Mouse (Mus musculus): ENCODE measurements around the gene Cyp2w1. TPM values are rescaled to one million over a fixed set of nuclear protein-coding genes. Genes with fewer than 3 reads are reported as not detected.

The Cyp2w1 gene
- polyA plus RNA-seq, 1 experiment, result not detected

- Histone ChIP-seq H3K36me3 (ENCODE audit: control insufficient read depth, insufficient read depth, low read length) (no peaks in the 10 kb centered on the region), H3K27me3 (ENCODE audit: control insufficient read depth, insufficient read depth, low read length) (no peaks in the 10 kb centered on the region), H3K27ac (ENCODE audit: control insufficient read depth, insufficient read depth, low read depth, low read length) (no peak overlapping the region), H3K4me1 (ENCODE audit: control insufficient read depth, insufficient read depth, low read length) (no peaks in the 10 kb centered on the region; the same call in 1 of the 2 replicates), H3K4me3 (ENCODE audit: control insufficient read depth, low read depth, low read length) (no peak overlapping the region)
- TF ChIP-seq CTCF (IDR thresholded peaks at IDR 0.05; ENCODE audit: control insufficient read depth, insufficient read depth, insufficient replicate concordance, low read depth, low read length), result no peak
- TF ChIP-seq POLR2A (IDR thresholded peaks at IDR 0.05; ENCODE audit: control insufficient read depth, low read depth, low read length), result no peak
Measured at GRCm38 (mm10) chr5:139353496-139353895, 1.1 kb downstream of the Cyp2w1 start.

GRCm38 (mm10) chr5:139353946-139354345, 1.5 kb downstream of the Cyp2w1 start:
- Histone ChIP-seq H3K27me3 (ENCODE audit: control insufficient read depth, insufficient read depth, low read length) (no peaks in the 10 kb centered on the region), H3K27ac (ENCODE audit: control insufficient read depth, insufficient read depth, low read depth, low read length) (no peak overlapping the region), H3K4me3 (ENCODE audit: control insufficient read depth, low read depth, low read length) (no peak overlapping the region), H3K36me3 (ENCODE audit: control insufficient read depth, insufficient read depth, low read length) (no peaks in the 10 kb centered on the region), H3K4me1 (ENCODE audit: control insufficient read depth, insufficient read depth, low read length) (no peaks in the 10 kb centered on the region; the same call in 1 of the 2 replicates)
- TF ChIP-seq POLR2A (IDR thresholded peaks at IDR 0.05; ENCODE audit: control insufficient read depth, low read depth, low read length) (no peak), CTCF (IDR thresholded peaks at IDR 0.05; ENCODE audit: control insufficient read depth, insufficient read depth, insufficient replicate concordance, low read depth, low read length) (no peak)

GRCm38 (mm10) chr5:139355235-139355772, 2.9 kb downstream of the Cyp2w1 start:
- Histone ChIP-seq H3K27ac (ENCODE audit: control insufficient read depth, insufficient read depth, low read depth, low read length) (no peak overlapping the region), H3K36me3 (ENCODE audit: control insufficient read depth, insufficient read depth, low read length) (no peaks in the 10 kb centered on the region), H3K4me1 (ENCODE audit: control insufficient read depth, insufficient read depth, low read length) (no peaks in the 10 kb centered on the region; the same call in 1 of the 2 replicates), H3K4me3 (ENCODE audit: control insufficient read depth, low read depth, low read length) (no peak overlapping the region), H3K27me3 (ENCODE audit: control insufficient read depth, insufficient read depth, low read length) (no peaks in the 10 kb centered on the region)
- TF ChIP-seq CTCF (IDR thresholded peaks at IDR 0.05; ENCODE audit: control insufficient read depth, insufficient read depth, insufficient replicate concordance, low read depth, low read length) (peak; percentile 92), POLR2A (IDR thresholded peaks at IDR 0.05; ENCODE audit: control insufficient read depth, low read depth, low read length) (no peak)

GRCm38 (mm10) chr5:139358653-139359052, 6.2 kb downstream of the Cyp2w1 start:
- no peaks in the 10 kb centered on the region for H3K27me3 ChIP-seq (ENCODE audit: control insufficient read depth, insufficient read depth, low read length)
- no peak overlapping the region for H3K27ac ChIP-seq (ENCODE audit: control insufficient read depth, insufficient read depth, low read depth, low read length)
- no peaks in the 10 kb centered on the region for H3K36me3 ChIP-seq (ENCODE audit: control insufficient read depth, insufficient read depth, low read length)
- TF ChIP-seq CTCF (IDR thresholded peaks at IDR 0.05; ENCODE audit: control insufficient read depth, insufficient read depth, insufficient replicate concordance, low read depth, low read length) (peak; percentile 20; the same call in 1 of the 2 replicates), POLR2A (IDR thresholded peaks at IDR 0.05; ENCODE audit: control insufficient read depth, low read depth, low read length) (no peak)
- no peak overlapping the region for H3K4me3 ChIP-seq (ENCODE audit: control insufficient read depth, low read depth, low read length)
- H3K4me1 ChIP-seq (ENCODE audit: control insufficient read depth, insufficient read depth, low read length), result no peaks in the 10 kb centered on the region; the same call in 1 of the 2 replicates

GRCm38 (mm10) chr5:139359244-139359643, 6.8 kb downstream of the Cyp2w1 start:
- H3K27ac ChIP-seq (ENCODE audit: control insufficient read depth, insufficient read depth, low read depth, low read length), result no peak overlapping the region
- no peak overlapping the region for H3K4me3 ChIP-seq (ENCODE audit: control insufficient read depth, low read depth, low read length)
- H3K27me3 ChIP-seq (ENCODE audit: control insufficient read depth, insufficient read depth, low read length), result no peaks in the 10 kb centered on the region
- H3K36me3 ChIP-seq (ENCODE audit: control insufficient read depth, insufficient read depth, low read length), result no peaks in the 10 kb centered on the region
- peaks cover under 1% of the 10 kb centered on the region; the same call in 1 of the 2 replicates for H3K4me1 ChIP-seq (ENCODE audit: control insufficient read depth, insufficient read depth, low read length)
- TF ChIP-seq POLR2A (IDR thresholded peaks at IDR 0.05; ENCODE audit: control insufficient read depth, low read depth, low read length), result no peak
- TF ChIP-seq CTCF (IDR thresholded peaks at IDR 0.05; ENCODE audit: control insufficient read depth, insufficient read depth, insufficient replicate concordance, low read depth, low read length), result no peak

GRCm38 (mm10) chr5:139363858-139364257, 11.4 kb downstream of the Cyp2w1 start:
- H3K4me3 ChIP-seq (ENCODE audit: control insufficient read depth, low read depth, low read length), result no peak overlapping the region
- no peaks in the 10 kb centered on the region for H3K27me3 ChIP-seq (ENCODE audit: control insufficient read depth, insufficient read depth, low read length)
- no peaks in the 10 kb centered on the region for H3K36me3 ChIP-seq (ENCODE audit: control insufficient read depth, insufficient read depth, low read length)
- H3K27ac ChIP-seq (ENCODE audit: control insufficient read depth, insufficient read depth, low read depth, low read length), result no peak overlapping the region
- TF ChIP-seq POLR2A (IDR thresholded peaks at IDR 0.05; ENCODE audit: control insufficient read depth, low read depth, low read length) (no peak), CTCF (IDR thresholded peaks at IDR 0.05; ENCODE audit: control insufficient read depth, insufficient read depth, insufficient replicate concordance, low read depth, low read length) (no peak)
- peaks cover 5% of the 10 kb centered on the region for H3K4me1 ChIP-seq (ENCODE audit: control insufficient read depth, insufficient read depth, low read length)

- Histone ChIP-seq H3K4me1 (ENCODE audit: control insufficient read depth, insufficient read depth, low read length) (peaks cover 5% of the 10 kb centered on the region), H3K27me3 (ENCODE audit: control insufficient read depth, insufficient read depth, low read length) (no peaks in the 10 kb centered on the region), H3K36me3 (ENCODE audit: control insufficient read depth, insufficient read depth, low read length) (no peaks in the 10 kb centered on the region), H3K4me3 (ENCODE audit: control insufficient read depth, low read depth, low read length) (no peak overlapping the region), H3K27ac (ENCODE audit: control insufficient read depth, insufficient read depth, low read depth, low read length) (no peak overlapping the region)
- TF ChIP-seq POLR2A (IDR thresholded peaks at IDR 0.05; ENCODE audit: control insufficient read depth, low read depth, low read length), result no peak
- TF ChIP-seq CTCF (IDR thresholded peaks at IDR 0.05; ENCODE audit: control insufficient read depth, insufficient read depth, insufficient replicate concordance, low read depth, low read length), result peak; percentile 90
Measured at GRCm38 (mm10) chr5:139364260-139364910, 12.0 kb downstream of the Cyp2w1 start.

Measured in testis, adult 2 months (tissue).